Mouse (Mus musculus) spleen, adult 2 months (tissue): Measurements from ENCODE around the gene Krtap19-2.

Experiments
- CTCF ChIP-seq: fragments of 200-500 bp; IDR thresholded peaks from 2 replicates; pipeline ENCODE4 v1.5.1; 2011; ENCODE audit warnings: mild to moderate bottlenecking, inconsistent platforms; ENCODE audit not compliant: insufficient read depth, insufficient read length, insufficient replicate concordance; ENCODE audit errors: extremely low read depth
- POLR2A ChIP-seq: fragments of 200-500 bp; IDR thresholded peaks from 2 replicates; pipeline ENCODE4 v1.6.1; 2011; ENCODE audit warnings: low read depth, low read length, inconsistent platforms

DNA sequence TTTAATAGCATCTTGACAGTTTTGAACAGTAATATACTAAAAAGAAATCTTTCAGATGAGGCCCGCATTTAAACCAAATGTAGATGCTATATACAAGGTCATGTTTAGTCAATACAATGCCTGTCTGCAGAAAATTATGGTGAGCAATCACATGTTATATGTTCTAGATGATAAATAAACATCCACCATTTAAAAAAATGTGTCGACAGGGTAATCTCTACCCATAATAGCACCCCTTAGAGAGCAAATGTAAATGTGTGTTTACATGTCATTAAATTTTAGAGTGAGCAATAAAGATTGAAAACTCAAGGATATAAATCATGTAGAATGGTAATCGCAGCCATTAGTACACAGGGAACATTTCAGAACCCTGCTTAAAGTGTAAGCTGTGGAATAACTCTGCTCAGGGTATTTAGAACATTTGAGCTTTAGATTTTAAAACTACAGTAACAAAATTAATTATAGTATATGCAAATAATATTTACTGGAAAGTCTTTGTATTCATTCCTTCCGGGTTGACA lies 9.1 kb downstream of the Krtap19-2 start:
- TF ChIP-seq CTCF (no peak), POLR2A (no peak)
